Mouse (Mus musculus) limb, embryonic 10.5 days (tissue): ENCODE results near the gene Bckdhb. TPM values are rescaled to one million over a fixed set of nuclear protein-coding genes. Genes with fewer than 3 reads are reported as not detected.

ENCODE experiments used
- DNase-seq: peaks from one replicate; pipeline ENCODE4 v3.0.0-alpha.2; 2017; ENCODE audit warnings: low spot score
- H3K27ac ChIP-seq: fragments of 300-500 bp; sonication (generic); 2 replicates; pipeline ENCODE4 v1.5.1; 2016; ENCODE audit warnings: mild to moderate bottlenecking
- H3K27me3 ChIP-seq: fragments of 300-500 bp; sonication (generic); 2 replicates; pipeline ENCODE4 v1.6.1; 2016; ENCODE audit warnings: low read depth, mild to moderate bottlenecking; ENCODE audit not compliant: poor library complexity, severe bottlenecking
- H3K36me3 ChIP-seq: fragments of 300-500 bp; sonication (generic); 2 replicates; pipeline ENCODE4 v1.6.1; 2016; ENCODE audit warnings: mild to moderate bottlenecking, moderate library complexity
- H3K4me1 ChIP-seq: fragments of 300-500 bp; sonication (generic); 2 replicates; pipeline ENCODE4 v1.6.1; 2016
- H3K4me3 ChIP-seq: fragments of 300-500 bp; sonication (generic); 2 replicates; pipeline ENCODE4 v1.5.1; 2016; ENCODE audit warnings: mild to moderate bottlenecking, moderate library complexity
- H3K9me3 ChIP-seq: fragments of 300-500 bp; sonication (generic); replicated peaks from 2 replicates; pipeline ENCODE4 v1.6.1; 2016; ENCODE audit warnings: mild to moderate bottlenecking
- WGBS: fragments of 180-500 bp; shearing (Covaris S2); methylation state at CpG from one replicate; pipeline ENCODE4 v1.1.7; 2016; 5-methylcytosine and 5-hydroxymethylcytosine counted together
- polyA plus RNA-seq: library from polyadenylated mRNA; unstranded; fragments of >200 nt; fragmentation: Nextera tagmentation; extraction: Ambion mirVana; gene quantifications from 2 replicates; pipeline ENCODE4 v1.2.1, GENCODE M21; 2016

Bckdhb gene
- polyA plus RNA-seq, 1 experiment from 2014 or later: 68.7 TPM

DNA sequence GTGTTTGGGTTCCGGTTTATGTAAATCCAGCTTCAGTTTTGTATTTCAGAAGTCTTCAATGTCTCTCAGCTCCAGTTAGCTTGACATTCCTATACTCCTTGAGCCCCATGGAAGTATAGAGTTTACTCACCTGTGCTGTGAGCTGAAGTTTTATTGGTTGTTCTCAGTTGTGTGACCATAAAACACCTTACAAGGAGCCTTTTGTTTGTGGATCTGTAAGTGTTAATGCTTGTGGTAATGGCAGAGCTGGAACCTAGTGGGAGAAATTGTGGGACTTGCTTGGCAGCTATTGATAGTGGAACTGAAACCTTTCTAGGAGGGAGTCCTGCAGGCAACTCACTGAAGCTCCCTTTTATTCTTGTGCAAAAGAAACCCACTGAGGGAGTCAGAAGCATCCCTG, 112.3 kb downstream of the Bckdhb start:
- no peak for DNase-seq
- Histone ChIP-seq H3K36me3 (no peaks in the 10 kb centered on the region), H3K27me3 (no peaks in the 10 kb centered on the region), H3K4me3 (no peak overlapping the region), H3K4me1 (peaks cover 11% of the 10 kb centered on the region), H3K27ac (no peak overlapping the region), H3K9me3 (no peaks in the 10 kb centered on the region)
- 84% methylated on average over 1 of the region's 1 CpGs for WGBS

DNA sequence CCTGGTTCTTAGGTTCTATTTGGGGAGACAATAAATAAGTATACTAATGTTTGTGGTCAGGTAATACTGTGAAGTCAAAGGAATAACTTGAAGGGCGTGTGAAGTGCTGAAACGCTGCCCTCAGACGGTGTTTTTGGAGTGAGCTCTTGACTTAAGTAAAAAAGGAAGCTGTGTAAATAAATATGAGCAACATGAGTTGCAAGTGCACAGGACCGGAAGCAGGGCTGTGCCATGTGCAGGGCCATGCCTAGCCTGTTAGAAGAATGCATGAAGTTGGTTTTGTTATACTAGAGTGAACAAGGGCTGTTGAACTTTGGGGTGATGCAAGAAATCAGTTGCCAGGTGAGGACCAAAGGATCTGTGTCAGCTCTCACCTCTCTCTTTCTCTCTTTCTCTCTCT, 114.0 kb downstream of the Bckdhb start:
- no peaks in the 10 kb centered on the region; the same call in none of the 2 replicates for H3K4me1 ChIP-seq
- no peaks in the 10 kb centered on the region for H3K9me3 ChIP-seq
- H3K36me3 ChIP-seq: no peaks in the 10 kb centered on the region
- WGBS: 93% methylated on average over 4 of the region's 4 CpGs
- no peaks in the 10 kb centered on the region for H3K27me3 ChIP-seq
- H3K4me3 ChIP-seq: no peak overlapping the region
- DNase-seq: no peak
- no peak overlapping the region for H3K27ac ChIP-seq

DNA sequence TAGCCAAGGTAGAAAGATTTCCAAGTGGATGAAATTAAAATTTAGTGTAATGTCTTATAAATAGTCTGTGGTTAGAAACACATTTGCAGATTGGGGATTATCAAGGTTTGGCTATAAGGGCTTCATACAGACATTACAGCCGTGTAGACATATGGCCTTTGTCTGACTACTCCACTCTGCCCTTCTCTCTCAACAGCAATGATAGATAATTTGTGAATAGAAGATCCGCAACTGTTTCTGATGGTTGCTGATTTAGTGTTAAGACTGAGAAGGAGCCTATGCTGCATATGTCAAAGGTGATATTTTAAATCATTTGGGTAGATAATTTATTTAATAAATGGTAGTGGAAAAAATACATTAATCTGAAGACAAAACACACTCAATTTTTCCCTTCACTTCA, 115.4 kb downstream of the Bckdhb start:
- H3K27me3 ChIP-seq: no peaks in the 10 kb centered on the region
- no peak overlapping the region for H3K27ac ChIP-seq
- H3K9me3 ChIP-seq: no peaks in the 10 kb centered on the region
- no peaks in the 10 kb centered on the region for H3K36me3 ChIP-seq
- no peak overlapping the region for H3K4me3 ChIP-seq
- no peak for DNase-seq
- 88% methylated on average over 2 of the region's 2 CpGs for WGBS
- H3K4me1 ChIP-seq: peaks cover 1% of the 10 kb centered on the region

DNA sequence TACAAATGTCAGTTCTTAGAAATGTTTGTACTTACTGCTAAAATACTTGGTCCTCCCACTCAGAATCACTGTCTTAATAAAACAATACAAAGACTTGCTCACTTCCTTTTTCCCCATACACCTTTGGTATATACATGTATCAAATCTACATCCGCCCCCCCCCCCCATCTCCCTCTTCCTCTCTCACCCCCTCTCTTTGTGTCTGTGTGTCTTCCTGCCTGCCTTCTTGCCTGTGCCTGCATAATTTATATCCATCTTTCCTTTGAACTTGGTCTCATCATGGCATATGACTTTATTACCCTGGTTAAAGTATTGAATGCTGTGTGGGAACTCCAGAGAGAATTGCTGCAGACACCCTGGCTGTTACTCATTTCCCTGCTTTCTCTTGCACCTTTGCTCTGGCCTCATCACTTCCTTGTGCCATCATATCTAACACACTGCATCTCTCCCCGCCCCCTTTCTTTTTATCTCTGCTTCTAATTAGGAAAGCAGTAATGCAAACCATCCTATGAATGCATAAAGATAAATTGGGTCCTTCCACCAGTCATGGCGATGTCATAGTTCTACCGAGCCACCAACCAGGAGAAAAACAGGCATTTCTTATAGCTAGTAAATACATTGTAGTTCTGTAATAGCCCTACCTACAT, 116.8 kb downstream of the Bckdhb start:
- 71% methylated on average over 4 of the region's 4 CpGs for WGBS

DNA sequence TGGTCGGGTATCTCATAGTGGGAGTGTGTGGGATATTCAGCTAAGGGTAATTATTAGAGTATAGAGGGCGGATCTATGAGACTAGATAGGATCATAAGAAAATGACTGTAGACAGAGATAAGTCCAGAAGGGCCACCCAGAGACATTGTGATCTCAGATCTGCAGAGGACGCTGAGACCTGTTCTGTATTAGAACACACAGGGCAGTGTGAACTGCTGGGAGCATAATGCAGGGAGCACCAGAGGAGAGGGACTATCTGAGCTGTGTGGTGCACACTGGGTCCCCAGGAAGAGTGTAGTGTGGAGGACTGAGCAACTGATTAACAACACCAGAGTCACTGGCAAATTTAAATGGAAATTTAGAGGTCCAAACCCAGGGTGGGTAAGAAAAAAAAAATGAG, 117.6 kb downstream of the Bckdhb start:
- Histone ChIP-seq H3K4me1 (peaks cover 12% of the 10 kb centered on the region), H3K9me3 (no peaks in the 10 kb centered on the region), H3K27ac (no peak overlapping the region), H3K36me3 (no peaks in the 10 kb centered on the region), H3K27me3 (no peaks in the 10 kb centered on the region), H3K4me3 (no peak overlapping the region)
- 84% methylated on average over 3 of the region's 3 CpGs for WGBS
- DNase-seq: no peak

More for the DNA sequence above, 116.8 kb downstream of the Bckdhb start:
- no peak overlapping the region for H3K4me3 ChIP-seq
- H3K4me1 ChIP-seq: peaks cover 12% of the 10 kb centered on the region
- H3K36me3 ChIP-seq: no peaks in the 10 kb centered on the region
- no peaks in the 10 kb centered on the region for H3K27me3 ChIP-seq
- no peak for DNase-seq
- H3K9me3 ChIP-seq: no peaks in the 10 kb centered on the region
- no peak overlapping the region for H3K27ac ChIP-seq

DNA sequence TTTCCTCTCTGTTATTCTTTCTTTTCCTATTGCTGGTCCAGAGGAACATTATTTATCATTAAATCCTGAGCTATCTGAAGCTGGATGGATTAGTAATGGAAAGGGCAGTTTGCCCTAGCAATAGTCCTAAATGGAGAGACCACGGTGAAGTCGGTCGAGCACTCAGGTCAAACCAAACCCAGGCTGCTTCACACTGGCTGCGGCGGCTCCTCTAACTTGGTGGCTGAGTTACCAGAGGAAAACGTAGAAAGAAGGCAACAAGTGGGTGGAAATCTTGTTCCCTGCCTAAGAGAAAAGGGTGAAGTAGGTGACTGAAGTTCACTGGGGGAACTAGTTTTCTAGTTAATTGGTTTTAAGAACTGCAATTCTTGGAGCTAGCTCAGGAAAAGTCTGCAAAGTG, 119.2 kb downstream of the Bckdhb start:
- H3K4me1 ChIP-seq: peaks cover 12% of the 10 kb centered on the region
- no peaks in the 10 kb centered on the region for H3K9me3 ChIP-seq
- H3K27me3 ChIP-seq: no peaks in the 10 kb centered on the region
- DNase-seq: no peak
- H3K27ac ChIP-seq: no peak overlapping the region
- H3K4me3 ChIP-seq: no peak overlapping the region
- H3K36me3 ChIP-seq: no peaks in the 10 kb centered on the region
- 93% methylated on average over 6 of the region's 6 CpGs for WGBS

DNA sequence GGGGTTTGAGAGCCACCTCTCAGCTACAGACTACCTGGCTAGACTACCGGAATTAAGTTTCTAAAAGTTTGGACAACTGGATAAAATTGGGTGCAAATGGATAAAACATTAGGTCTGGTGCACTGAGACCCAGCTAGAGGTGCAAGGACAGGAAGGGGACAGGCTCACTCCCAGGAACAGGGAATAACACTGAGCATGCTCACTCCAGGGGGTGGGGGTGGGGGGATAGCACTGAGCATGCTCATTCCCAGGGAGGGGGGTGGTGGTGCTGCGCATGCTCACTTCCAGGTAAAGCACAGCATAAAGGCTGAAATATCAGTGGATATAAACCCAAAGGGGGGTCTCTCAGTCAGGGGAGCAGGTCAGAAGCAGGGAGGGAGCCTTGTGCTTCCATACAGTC, 120.7 kb downstream of the Bckdhb start:
- Histone ChIP-seq H3K4me3 (no peak overlapping the region), H3K9me3 (no peaks in the 10 kb centered on the region), H3K27me3 (no peaks in the 10 kb centered on the region), H3K27ac (peak overlapping the region; percentile 46; the same call in 1 of the 2 replicates), H3K36me3 (no peaks in the 10 kb centered on the region), H3K4me1 (peaks cover 12% of the 10 kb centered on the region)
- DNase-seq: no peak
- 95% methylated on average over 2 of the region's 2 CpGs for WGBS

DNA sequence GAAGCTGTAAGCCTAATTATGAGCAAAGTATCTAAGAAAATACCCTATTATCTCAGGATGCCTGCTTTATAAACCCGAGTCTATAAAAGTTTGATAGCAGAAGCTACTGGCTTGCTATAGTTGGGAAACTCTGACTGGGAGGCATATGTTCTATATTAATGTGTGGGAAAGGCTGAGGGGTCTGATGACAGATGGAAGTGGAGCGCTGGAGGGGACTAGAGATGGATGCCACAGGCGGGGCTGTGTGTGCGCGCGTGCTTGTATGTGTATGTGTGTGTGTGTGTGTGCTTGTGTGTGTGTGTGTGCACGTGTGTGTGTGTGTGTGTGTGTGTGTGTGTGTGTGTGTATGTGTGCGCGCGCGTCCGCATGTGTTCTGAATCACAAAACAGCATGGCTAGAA, 121.4 kb downstream of the Bckdhb start:
- Histone ChIP-seq H3K36me3 (no peaks in the 10 kb centered on the region), H3K4me1 (peaks cover 13% of the 10 kb centered on the region), H3K27me3 (no peaks in the 10 kb centered on the region), H3K4me3 (no peak overlapping the region), H3K9me3 (no peaks in the 10 kb centered on the region), H3K27ac (no peak overlapping the region)
- 84% methylated on average over 12 of the region's 12 CpGs for WGBS
- DNase-seq: peak; percentile 44

DNA sequence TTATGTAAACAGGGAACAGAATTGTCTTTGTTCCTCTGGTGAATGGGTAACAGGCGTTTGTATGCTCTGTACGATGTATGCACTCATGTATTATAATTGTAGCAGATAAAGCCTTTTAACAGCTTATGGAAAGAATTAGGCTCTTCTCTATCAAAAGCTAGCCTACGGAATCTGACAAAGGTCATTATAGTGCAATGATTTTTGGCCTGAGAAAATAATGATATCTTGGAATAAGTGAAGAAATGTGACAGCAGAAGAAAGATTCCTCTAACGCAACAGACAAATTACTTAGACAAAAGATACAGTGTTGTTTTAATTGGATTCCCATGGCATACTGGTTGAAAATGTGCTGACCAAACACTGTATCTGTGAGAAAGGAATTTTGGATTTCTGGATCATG, 122.0 kb downstream of the Bckdhb start:
- no peak overlapping the region for H3K4me3 ChIP-seq
- peaks cover 16% of the 10 kb centered on the region for H3K4me1 ChIP-seq
- H3K36me3 ChIP-seq: no peaks in the 10 kb centered on the region
- H3K9me3 ChIP-seq: no peaks in the 10 kb centered on the region
- DNase-seq: no peak
- WGBS: 82% methylated on average over 4 of the region's 4 CpGs
- no peak overlapping the region for H3K27ac ChIP-seq
- H3K27me3 ChIP-seq: no peaks in the 10 kb centered on the region

DNA sequence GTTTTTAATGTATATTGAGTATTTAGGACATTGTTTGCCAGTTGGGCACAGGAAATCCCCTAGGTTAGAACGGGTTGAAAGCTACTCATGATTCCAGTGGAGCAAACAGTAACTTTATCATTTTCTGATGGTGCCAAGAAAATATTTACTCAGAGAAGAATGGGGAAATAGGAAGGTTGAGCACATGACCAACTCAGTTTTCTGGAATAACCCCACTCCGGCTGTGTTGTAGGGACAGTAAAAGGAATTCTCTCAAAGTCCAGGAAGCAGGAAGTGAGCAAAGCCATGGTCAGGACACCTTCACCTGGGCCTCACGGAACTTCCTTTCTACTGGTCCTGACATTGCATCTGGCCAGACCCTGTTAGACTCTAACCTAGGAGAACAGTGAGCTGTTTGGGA, 122.5 kb downstream of the Bckdhb start:
- Histone ChIP-seq H3K36me3 (no peaks in the 10 kb centered on the region), H3K4me1 (peaks cover 16% of the 10 kb centered on the region), H3K4me3 (no peak overlapping the region), H3K9me3 (no peaks in the 10 kb centered on the region), H3K27ac (no peak overlapping the region), H3K27me3 (no peaks in the 10 kb centered on the region)
- WGBS: 88% methylated on average over 3 of the region's 3 CpGs
- DNase-seq: no peak

DNA sequence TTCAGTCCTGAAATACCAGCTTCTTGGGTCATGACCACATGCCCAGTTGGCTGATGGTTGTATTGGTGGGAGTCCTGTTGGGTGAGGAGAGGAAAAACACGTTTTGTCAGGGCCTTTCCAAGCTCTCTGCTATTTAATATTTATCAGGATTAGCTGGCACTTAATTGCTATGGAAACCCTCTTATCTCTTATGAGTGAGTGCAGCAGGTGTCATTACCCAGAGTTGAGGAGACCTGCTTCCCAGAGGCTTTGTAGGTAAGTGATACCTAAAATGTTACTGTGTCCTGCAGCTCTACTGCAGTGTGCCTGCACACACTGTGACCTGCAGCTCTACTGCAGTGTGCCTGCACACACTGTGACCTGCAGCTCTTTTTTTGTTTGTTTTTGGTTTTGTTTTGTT, 124.2 kb downstream of the Bckdhb start:
- Histone ChIP-seq H3K4me3 (no peak overlapping the region), H3K4me1 (peaks cover 16% of the 10 kb centered on the region), H3K27ac (no peak overlapping the region), H3K27me3 (no peaks in the 10 kb centered on the region), H3K9me3 (no peaks in the 10 kb centered on the region), H3K36me3 (no peaks in the 10 kb centered on the region)
- DNase-seq: no peak
- WGBS: 71% methylated on average over 1 of the region's 1 CpGs

DNA sequence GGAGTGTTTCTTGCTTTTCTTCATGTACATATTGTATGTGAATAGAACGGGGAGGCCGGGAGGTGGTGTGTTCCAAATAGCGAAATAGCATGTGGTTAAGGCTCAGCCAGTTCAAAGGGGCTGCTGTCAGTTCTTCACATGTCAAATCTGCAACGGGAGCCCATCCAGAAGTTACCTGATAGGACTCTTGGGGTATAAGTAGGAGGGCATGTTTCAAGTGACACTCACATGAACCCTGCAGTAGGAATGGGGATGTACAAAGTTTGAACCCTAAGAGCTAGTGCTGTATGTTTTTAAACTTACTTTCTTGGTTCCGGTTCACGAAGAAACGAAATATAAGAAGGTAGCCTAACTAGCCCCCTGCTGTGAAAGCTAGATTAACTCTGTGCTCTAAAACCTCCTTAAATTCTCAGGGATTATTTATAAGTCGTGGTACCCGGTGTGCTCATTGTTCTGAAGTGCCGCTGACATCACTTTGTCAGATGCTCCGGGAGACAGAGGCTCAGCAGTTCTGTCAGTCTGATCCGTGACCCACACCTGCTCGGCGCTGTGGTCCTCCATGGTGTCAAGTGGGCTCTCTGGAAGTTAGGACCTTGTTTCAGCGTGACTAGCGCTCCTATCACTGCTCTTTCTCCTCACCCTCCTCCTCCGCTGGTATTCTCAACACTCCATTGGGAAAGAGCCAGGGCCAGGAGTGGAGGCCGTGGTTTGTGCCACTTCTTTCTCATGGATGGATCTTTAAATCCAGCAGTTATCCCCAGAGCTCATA, 126.1 kb downstream of the Bckdhb start:
- DNase-seq: no peak
- Histone ChIP-seq H3K36me3 (no peaks in the 10 kb centered on the region), H3K4me3 (no peak overlapping the region), H3K27ac (no peak overlapping the region), H3K4me1 (peaks cover 9% of the 10 kb centered on the region), H3K9me3 (no peaks in the 10 kb centered on the region), H3K27me3 (no peaks in the 10 kb centered on the region)
- 88% methylated on average over 18 of the region's 18 CpGs for WGBS

DNA sequence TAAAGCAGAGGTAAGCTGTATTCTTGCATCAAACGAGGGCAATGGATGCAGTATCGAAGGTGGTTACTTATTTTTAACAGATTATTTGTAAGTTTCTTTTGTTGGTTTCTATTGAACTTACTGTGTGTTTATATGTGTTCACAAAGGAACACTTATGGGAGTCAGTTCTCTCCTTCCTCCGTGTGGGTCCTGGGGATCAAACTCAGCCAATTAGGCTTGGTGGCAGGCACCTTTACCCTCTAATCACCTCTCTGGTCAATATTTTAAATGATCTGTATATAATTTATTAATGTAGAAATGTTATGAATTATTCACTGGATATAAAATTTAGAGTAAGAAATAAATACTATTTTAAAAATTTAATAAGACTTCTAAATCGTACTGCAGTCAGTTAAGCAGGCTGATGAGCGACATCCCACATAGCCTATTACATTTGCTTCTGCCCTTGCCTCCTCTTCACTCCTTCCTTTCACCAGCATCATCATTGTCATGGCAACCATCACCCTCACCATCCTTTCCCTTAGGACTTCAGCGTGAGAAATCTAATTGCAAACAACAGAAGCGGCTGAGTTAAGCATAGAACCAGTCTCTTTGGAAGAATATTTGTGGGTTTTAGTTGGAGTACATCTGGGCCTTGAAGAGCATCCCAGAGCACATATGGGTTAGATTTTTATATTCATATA, 130.3 kb downstream of the Bckdhb start:
- no peaks in the 10 kb centered on the region for H3K36me3 ChIP-seq
- peaks cover 4% of the 10 kb centered on the region; the same call in 1 of the 2 replicates for H3K4me1 ChIP-seq
- H3K27ac ChIP-seq: no peak overlapping the region
- WGBS: 94% methylated on average over 7 of the region's 7 CpGs
- no peak for DNase-seq
- H3K9me3 ChIP-seq: no peaks in the 10 kb centered on the region
- no peaks in the 10 kb centered on the region for H3K27me3 ChIP-seq
- H3K4me3 ChIP-seq: no peak overlapping the region
